Mouse (Mus musculus): ENCODE measurements around the gene Ntsr2. TPM values are rescaled to one million over a fixed set of nuclear protein-coding genes. Genes with fewer than 3 reads are reported as not detected.

Gene Ntsr2
- polyA plus RNA-seq, 1 experiment from 2014 or later = not detected

- no peak overlapping the region for H3K4me2 ChIP-seq (ENCODE audit: low read depth, low read length, severe bottlenecking)
- 88% methylated on average over 7 of the region's 7 CpGs for WGBS
- DNase-seq (ENCODE audit: low spot score) = no peak
- no peaks in the 10 kb centered on the region for H3K36me3 ChIP-seq (ENCODE audit: control insufficient read depth, insufficient read depth, low read length)
- ATAC-seq (replicated peaks; ENCODE audit: low FRiP score) = no peak
- no peak overlapping the region for H3K27ac ChIP-seq (ENCODE audit: low read depth, low read length)
- H3K9me3 ChIP-seq (ENCODE audit: control insufficient read depth, low read length) = no peaks in the 10 kb centered on the region
- no peak overlapping the region for H3K9ac ChIP-seq (ENCODE audit: low read length)
- H3K27me3 ChIP-seq (ENCODE audit: control insufficient read depth, insufficient read depth, low read length) = no peaks in the 10 kb centered on the region
- no peak overlapping the region for H3K4me3 ChIP-seq (ENCODE audit: low read depth, low read length)
- no peaks in the 10 kb centered on the region for H3K4me1 ChIP-seq (replicated peaks; ENCODE audit: control insufficient read depth, insufficient read depth, low read length)
Observed at GRCm38 (mm10) chr12:16630152-16630865, 22.9 kb upstream of the Ntsr2 start.

DNA sequence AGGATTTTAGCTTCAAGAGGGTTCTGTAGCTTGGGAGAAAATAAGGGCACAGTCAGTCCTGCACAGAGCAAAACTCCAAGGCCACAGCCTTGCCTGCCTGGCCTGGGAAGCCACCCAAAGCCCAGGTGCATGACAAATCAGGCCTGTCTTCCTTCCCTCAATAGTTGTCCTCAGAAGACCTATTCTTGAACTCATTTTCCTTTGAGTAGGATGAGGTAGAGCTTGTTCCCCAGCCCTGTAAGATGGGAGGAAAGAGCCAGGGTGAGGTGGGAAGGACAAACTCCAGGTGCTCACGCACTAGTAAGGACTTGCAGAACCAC, 22.4 kb upstream of the Ntsr2 start:
- H3K4me1 ChIP-seq (replicated peaks; ENCODE audit: control insufficient read depth, insufficient read depth, low read length) = no peaks in the 10 kb centered on the region
- H3K27ac ChIP-seq (ENCODE audit: low read depth, low read length) = no peak overlapping the region
- 91% methylated on average over 1 of the region's 1 CpGs for WGBS
- H3K9me3 ChIP-seq (ENCODE audit: control insufficient read depth, low read length) = no peaks in the 10 kb centered on the region
- no peaks in the 10 kb centered on the region for H3K36me3 ChIP-seq (ENCODE audit: control insufficient read depth, insufficient read depth, low read length)
- H3K4me3 ChIP-seq (ENCODE audit: low read depth, low read length) = no peak overlapping the region
- no peaks in the 10 kb centered on the region for H3K27me3 ChIP-seq (ENCODE audit: control insufficient read depth, insufficient read depth, low read length)
- no peak for ATAC-seq (replicated peaks; ENCODE audit: low FRiP score)
- DNase-seq (ENCODE audit: low spot score) = no peak
- H3K4me2 ChIP-seq (ENCODE audit: low read depth, low read length, severe bottlenecking) = no peak overlapping the region
- H3K9ac ChIP-seq (ENCODE audit: low read length) = no peak overlapping the region

GRCm38 (mm10) chr12:16631423-16631822, 21.8 kb upstream of the Ntsr2 start:
- H3K36me3 ChIP-seq (ENCODE audit: control insufficient read depth, insufficient read depth, low read length) = no peaks in the 10 kb centered on the region
- ATAC-seq (replicated peaks; ENCODE audit: low FRiP score) = no peak
- no peak overlapping the region for H3K9ac ChIP-seq (ENCODE audit: low read length)
- H3K4me2 ChIP-seq (ENCODE audit: low read depth, low read length, severe bottlenecking) = no peak overlapping the region
- 86% methylated on average over 2 of the region's 2 CpGs for WGBS
- no peaks in the 10 kb centered on the region for H3K9me3 ChIP-seq (ENCODE audit: control insufficient read depth, low read length)
- no peak overlapping the region for H3K4me3 ChIP-seq (ENCODE audit: low read depth, low read length)
- DNase-seq (ENCODE audit: low spot score) = no peak
- no peaks in the 10 kb centered on the region for H3K27me3 ChIP-seq (ENCODE audit: control insufficient read depth, insufficient read depth, low read length)
- H3K4me1 ChIP-seq (replicated peaks; ENCODE audit: control insufficient read depth, insufficient read depth, low read length) = no peaks in the 10 kb centered on the region
- H3K27ac ChIP-seq (ENCODE audit: low read depth, low read length) = no peak overlapping the region

DNA sequence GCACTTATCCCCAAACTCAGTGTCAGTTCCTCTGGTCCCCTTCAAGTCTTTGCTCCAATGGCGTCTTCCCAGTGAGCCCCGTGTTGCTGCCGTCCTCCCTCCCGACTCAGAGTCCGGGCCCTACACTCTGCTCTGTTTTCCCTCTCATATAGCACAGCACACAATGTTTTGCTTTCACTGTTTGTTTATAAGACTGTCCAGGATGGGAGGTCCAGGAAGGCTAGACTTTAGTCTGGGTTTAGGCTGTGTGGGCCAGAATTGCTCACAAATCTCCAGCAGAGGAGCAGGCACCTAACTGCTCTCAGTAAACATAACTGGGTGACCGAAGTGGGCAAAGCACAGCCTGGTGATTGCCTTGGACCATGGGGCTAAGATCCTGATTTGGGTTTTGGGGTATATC, 19.9 kb upstream of the Ntsr2 start:
- H3K27ac ChIP-seq (ENCODE audit: low read depth, low read length) = no peak overlapping the region
- no peak overlapping the region for H3K4me2 ChIP-seq (ENCODE audit: low read depth, low read length, severe bottlenecking)
- no peak for DNase-seq (ENCODE audit: low spot score)
- H3K9ac ChIP-seq (ENCODE audit: low read length) = no peak overlapping the region
- no peaks in the 10 kb centered on the region for H3K36me3 ChIP-seq (ENCODE audit: control insufficient read depth, insufficient read depth, low read length)
- H3K27me3 ChIP-seq (ENCODE audit: control insufficient read depth, insufficient read depth, low read length) = no peaks in the 10 kb centered on the region
- H3K9me3 ChIP-seq (ENCODE audit: control insufficient read depth, low read length) = no peaks in the 10 kb centered on the region
- no peaks in the 10 kb centered on the region for H3K4me1 ChIP-seq (replicated peaks; ENCODE audit: control insufficient read depth, insufficient read depth, low read length)
- H3K4me3 ChIP-seq (ENCODE audit: low read depth, low read length) = no peak overlapping the region
- WGBS = 87% methylated on average over 6 of the region's 6 CpGs
- ATAC-seq (replicated peaks; ENCODE audit: low FRiP score) = no peak

DNA sequence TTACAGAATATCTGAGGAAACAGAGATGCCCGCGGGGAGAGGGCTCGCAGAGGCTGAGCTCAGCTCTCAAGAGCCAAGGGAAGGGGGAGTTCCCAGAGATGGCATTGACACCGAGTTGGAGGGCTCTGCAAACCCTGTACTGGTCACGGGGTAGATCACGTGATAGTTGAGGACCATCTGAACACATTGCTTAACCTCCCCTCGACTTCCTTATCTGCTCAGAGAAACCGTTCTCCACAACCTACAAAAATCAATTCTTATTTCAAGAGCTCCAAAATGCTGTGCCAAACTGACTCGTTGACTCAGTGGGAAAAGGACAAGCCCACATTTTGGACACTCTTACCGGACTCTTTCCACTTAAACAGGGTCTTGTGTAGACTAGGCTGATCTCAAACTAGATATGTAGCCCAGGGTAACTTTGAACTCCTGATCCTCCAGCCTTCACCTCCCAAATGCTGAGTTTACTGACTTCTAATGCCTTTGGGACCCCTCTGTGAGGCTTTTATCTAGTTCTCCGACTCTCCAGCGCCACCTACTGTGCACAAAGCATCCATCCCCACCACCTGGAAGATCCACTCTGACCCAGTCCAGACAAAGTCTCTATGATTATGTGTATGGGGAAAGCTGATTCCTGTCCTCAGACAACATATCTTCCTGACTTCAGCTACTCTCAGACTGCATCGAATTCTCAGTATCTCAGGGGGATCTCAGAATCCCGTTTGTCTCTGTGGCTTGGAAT, 18.9 kb upstream of the Ntsr2 start:
- Histone ChIP-seq H3K36me3 (ENCODE audit: control insufficient read depth, insufficient read depth, low read length) (no peaks in the 10 kb centered on the region), H3K4me2 (ENCODE audit: low read depth, low read length, severe bottlenecking) (no peak overlapping the region), H3K4me3 (ENCODE audit: low read depth, low read length) (no peak overlapping the region), H3K9ac (ENCODE audit: low read length) (no peak overlapping the region), H3K9me3 (ENCODE audit: control insufficient read depth, low read length) (no peaks in the 10 kb centered on the region), H3K27ac (ENCODE audit: low read depth, low read length) (no peak overlapping the region), H3K27me3 (ENCODE audit: control insufficient read depth, insufficient read depth, low read length) (no peaks in the 10 kb centered on the region), H3K4me1 (replicated peaks; ENCODE audit: control insufficient read depth, insufficient read depth, low read length) (no peaks in the 10 kb centered on the region)
- WGBS = 61% methylated on average over 14 of the region's 14 CpGs
- DNase-seq (ENCODE audit: low spot score) = peak; percentile 74
- no peak for ATAC-seq (replicated peaks; ENCODE audit: low FRiP score)

DNA sequence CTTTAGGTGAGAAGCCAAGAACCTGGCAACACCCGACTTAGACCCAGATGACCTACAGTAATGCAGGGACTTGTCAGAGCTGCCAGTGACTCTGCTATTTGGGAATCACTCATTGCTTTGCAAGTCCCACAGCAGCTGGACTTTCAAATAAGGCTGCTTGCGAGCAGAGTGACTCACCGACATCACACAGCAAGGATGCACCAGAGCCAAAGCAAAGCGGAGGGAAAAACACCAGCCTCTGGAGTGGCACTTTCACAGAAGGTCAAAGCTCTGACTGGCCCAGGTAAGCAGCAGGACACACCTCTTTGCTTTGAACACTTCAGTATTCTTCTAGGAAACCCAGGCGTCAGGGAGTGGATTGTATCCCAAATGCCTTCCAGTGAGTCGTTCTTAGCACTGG, 17.4 kb upstream of the Ntsr2 start:
- H3K4me2 ChIP-seq (ENCODE audit: low read depth, low read length, severe bottlenecking) = no peak overlapping the region
- DNase-seq (ENCODE audit: low spot score) (no peak), ATAC-seq (replicated peaks; ENCODE audit: low FRiP score) (no peak)
- no peaks in the 10 kb centered on the region for H3K9me3 ChIP-seq (ENCODE audit: control insufficient read depth, low read length)
- H3K27me3 ChIP-seq (ENCODE audit: control insufficient read depth, insufficient read depth, low read length) = no peaks in the 10 kb centered on the region
- H3K4me3 ChIP-seq (ENCODE audit: low read depth, low read length) = no peak overlapping the region
- H3K4me1 ChIP-seq (replicated peaks; ENCODE audit: control insufficient read depth, insufficient read depth, low read length) = no peaks in the 10 kb centered on the region
- H3K36me3 ChIP-seq (ENCODE audit: control insufficient read depth, insufficient read depth, low read length) = no peaks in the 10 kb centered on the region
- WGBS = 86% methylated on average over 6 of the region's 6 CpGs
- H3K27ac ChIP-seq (ENCODE audit: low read depth, low read length) = no peak overlapping the region
- no peak overlapping the region for H3K9ac ChIP-seq (ENCODE audit: low read length)

GRCm38 (mm10) chr12:16639078-16639771, 14.0 kb upstream of the Ntsr2 start:
- ATAC-seq (replicated peaks; ENCODE audit: low FRiP score) = no peak
- no peaks in the 10 kb centered on the region for H3K27me3 ChIP-seq (ENCODE audit: control insufficient read depth, insufficient read depth, low read length)
- H3K36me3 ChIP-seq (ENCODE audit: control insufficient read depth, insufficient read depth, low read length) = no peaks in the 10 kb centered on the region
- no peak for DNase-seq (ENCODE audit: low spot score)
- no peaks in the 10 kb centered on the region for H3K9me3 ChIP-seq (ENCODE audit: control insufficient read depth, low read length)
- no peak overlapping the region for H3K4me2 ChIP-seq (ENCODE audit: low read depth, low read length, severe bottlenecking)
- no peak overlapping the region for H3K4me3 ChIP-seq (ENCODE audit: low read depth, low read length)
- H3K9ac ChIP-seq (ENCODE audit: low read length) = no peak overlapping the region
- peaks cover 5% of the 10 kb centered on the region for H3K4me1 ChIP-seq (replicated peaks; ENCODE audit: control insufficient read depth, insufficient read depth, low read length)
- no peak overlapping the region for H3K27ac ChIP-seq (ENCODE audit: low read depth, low read length)
- 76% methylated on average over 12 of the region's 12 CpGs for WGBS

- no peak overlapping the region for H3K4me2 ChIP-seq (ENCODE audit: low read depth, low read length, severe bottlenecking)
- DNase-seq (ENCODE audit: low spot score) (no peak), ATAC-seq (replicated peaks; ENCODE audit: low FRiP score) (no peak)
- H3K4me1 ChIP-seq (replicated peaks; ENCODE audit: control insufficient read depth, insufficient read depth, low read length) = peaks cover 11% of the 10 kb centered on the region
- H3K9me3 ChIP-seq (ENCODE audit: control insufficient read depth, low read length) = no peaks in the 10 kb centered on the region
- H3K27me3 ChIP-seq (ENCODE audit: control insufficient read depth, insufficient read depth, low read length) = no peaks in the 10 kb centered on the region
- no peak overlapping the region for H3K27ac ChIP-seq (ENCODE audit: low read depth, low read length)
- 86% methylated on average over 6 of the region's 6 CpGs for WGBS
- H3K4me3 ChIP-seq (ENCODE audit: low read depth, low read length) = no peak overlapping the region
- H3K36me3 ChIP-seq (ENCODE audit: control insufficient read depth, insufficient read depth, low read length) = no peaks in the 10 kb centered on the region
- H3K9ac ChIP-seq (ENCODE audit: low read length) = no peak overlapping the region
Observed at GRCm38 (mm10) chr12:16640075-16640474, 13.1 kb upstream of the Ntsr2 start.
